Mouse (Mus musculus) liver, embryonic 11.5 days (tissue): Measurements from ENCODE around the gene Hnf4a. TPM values are rescaled to one million over a fixed set of nuclear protein-coding genes. Genes with fewer than 3 reads are reported as not detected.

ENCODE experiments used
- ATAC-seq: fragments of 200-750 bp; cut with Nextera tagmentation; replicated peaks from 2 replicates; pipeline ENCODE4 v1.8.0; 2017; ENCODE audit warnings: moderate number of reproducible peaks, mild to moderate bottlenecking, moderate TSS enrichment, moderate library complexity; ENCODE audit not compliant: low FRiP score
- DNase-seq: peaks from one replicate; pipeline ENCODE4 v3.0.0-alpha.2; 2017; ENCODE audit warnings: low spot score
- H3K27ac ChIP-seq: fragments of 300-500 bp; sonication (generic); 2 replicates; pipeline ENCODE4 v1.5.1; 2014; ENCODE audit warnings: mild to moderate bottlenecking, low read depth, low read length, control low read depth
- H3K27me3 ChIP-seq: fragments of 300-500 bp; sonication (generic); replicated peaks from 2 replicates; pipeline ENCODE4 v1.6.1; 2014; ENCODE audit warnings: low read length, mixed read lengths; ENCODE audit not compliant: control insufficient read depth, insufficient read depth
- H3K36me3 ChIP-seq: fragments of 300-500 bp; sonication (generic); 2 replicates; pipeline ENCODE4 v1.6.1; 2014; ENCODE audit warnings: mild to moderate bottlenecking, low read length, moderate library complexity, mixed read lengths; ENCODE audit not compliant: control insufficient read depth, insufficient read depth
- H3K4me1 ChIP-seq: fragments of 300-500 bp; sonication (generic); replicated peaks from 2 replicates; pipeline ENCODE4 v1.6.1; 2014; ENCODE audit warnings: low read length, mixed read lengths; ENCODE audit not compliant: control insufficient read depth, insufficient read depth
- H3K4me2 ChIP-seq: fragments of 300-500 bp; sonication (generic); 2 replicates; pipeline ENCODE4 v1.6.1; 2014; ENCODE audit warnings: mild to moderate bottlenecking, control low read depth, moderate library complexity
- H3K4me3 ChIP-seq: fragments of 300-500 bp; sonication (generic); 2 replicates; pipeline ENCODE4 v1.5.1; 2014; ENCODE audit warnings: low read depth, low read length, control low read depth
- H3K9ac ChIP-seq: fragments of 300-500 bp; sonication (generic); 2 replicates; pipeline ENCODE4 v1.6.1; 2014; ENCODE audit warnings: low read depth, low read length, control low read depth
- H3K9me3 ChIP-seq: fragments of 300-500 bp; sonication (generic); 2 replicates; pipeline ENCODE4 v1.6.1; 2016; ENCODE audit warnings: low read length, inconsistent platforms, mixed read lengths; ENCODE audit not compliant: control insufficient read depth
- WGBS: fragments of 180-500 bp; shearing (Covaris S2); extraction: QIAGEN DNeasy Blood & Tissue Kit; methylation state at CpG from one replicate; pipeline ENCODE4 v1.1.7; 2014; 5-methylcytosine and 5-hydroxymethylcytosine counted together
- polyA plus RNA-seq: library from polyadenylated mRNA; unstranded; fragments of >200 nt; fragmentation: Nextera tagmentation; extraction: Ambion mirVana; gene quantifications from 2 replicates; pipeline ENCODE4 v1.2.1, GENCODE M21; 2014

Hnf4a gene
- polyA plus RNA-seq, 1 experiment from 2014 or later: 18.9 TPM

DNA sequence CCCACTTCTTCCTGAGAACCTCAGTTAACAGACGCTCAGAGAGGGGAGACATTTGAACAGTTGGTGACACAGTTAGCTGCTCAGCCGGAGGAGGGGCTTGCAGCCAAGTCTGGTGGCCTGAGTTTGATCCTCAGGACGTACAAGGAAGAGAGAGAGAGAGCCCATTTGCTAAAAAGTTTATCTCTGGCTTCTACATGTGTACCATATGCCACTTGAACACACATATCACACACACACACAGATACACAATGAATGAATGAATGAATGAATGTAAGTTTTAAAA is 90.2 kb downstream of the Hnf4a start:
- H3K27me3 ChIP-seq: no peaks in the 10 kb centered on the region
- no peak overlapping the region for H3K4me3 ChIP-seq
- peaks cover 24% of the 10 kb centered on the region for H3K4me1 ChIP-seq
- no peak overlapping the region for H3K9ac ChIP-seq
- H3K36me3 ChIP-seq: no peaks in the 10 kb centered on the region
- H3K4me2 ChIP-seq: no peak overlapping the region
- DNase-seq (no peak), ATAC-seq (no peak)
- 53% methylated on average over 3 of the region's 3 CpGs for WGBS
- H3K9me3 ChIP-seq: no peaks in the 10 kb centered on the region
- no peak overlapping the region; the same call in 1 of the 2 replicates for H3K27ac ChIP-seq

DNA sequence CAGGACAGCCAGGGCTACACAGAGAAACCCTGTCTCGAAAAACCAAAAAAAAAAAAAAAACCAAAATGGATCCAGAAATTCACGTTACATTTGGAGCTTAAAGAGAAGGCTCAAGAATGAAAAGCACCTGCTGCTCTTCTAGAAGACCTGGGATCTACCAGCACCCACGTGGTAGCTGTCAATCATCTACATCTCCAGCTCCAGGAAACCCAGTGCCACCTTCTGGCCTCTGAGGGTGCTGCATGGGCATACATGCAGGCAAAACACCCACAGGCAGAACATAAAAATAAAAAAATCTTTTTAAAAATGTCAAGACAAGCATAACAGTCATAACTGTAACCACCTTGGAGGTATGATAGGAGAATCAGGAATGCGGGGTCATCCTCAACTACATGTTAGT is 91.1 kb downstream of the Hnf4a start:
- ATAC-seq: no peak
- WGBS: 55% methylated on average over 4 of the region's 4 CpGs
- Histone ChIP-seq H3K9me3 (no peaks in the 10 kb centered on the region), H3K9ac (no peak overlapping the region), H3K4me3 (no peak overlapping the region), H3K27me3 (no peaks in the 10 kb centered on the region), H3K27ac (no peak overlapping the region), H3K4me2 (no peak overlapping the region), H3K36me3 (no peaks in the 10 kb centered on the region), H3K4me1 (peaks cover 24% of the 10 kb centered on the region)
- no peak for DNase-seq

DNA sequence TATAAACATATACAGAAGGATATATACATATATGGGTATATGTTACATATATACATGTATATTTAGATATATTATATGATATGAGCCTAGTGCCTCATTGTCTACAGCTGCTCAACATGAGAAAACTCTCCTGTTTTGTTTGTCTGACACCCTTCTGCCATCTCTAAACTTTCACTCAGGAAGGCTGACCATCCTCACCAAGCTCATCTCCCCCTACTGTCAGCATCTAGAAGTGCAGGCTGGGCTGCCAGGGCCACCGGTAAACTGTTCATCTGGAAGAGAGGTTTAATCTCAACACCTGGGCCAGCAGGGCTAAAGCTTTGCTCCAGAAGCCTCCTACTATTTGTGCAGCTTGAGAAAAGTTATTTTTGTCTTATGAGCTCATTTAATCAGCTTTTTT is 92.6 kb downstream of the Hnf4a start:
- 3% methylated on average over 1 of the region's 1 CpGs for WGBS
- H3K4me1 ChIP-seq: peaks cover 29% of the 10 kb centered on the region
- H3K4me2 ChIP-seq: no peak overlapping the region
- no peaks in the 10 kb centered on the region for H3K27me3 ChIP-seq
- DNase-seq (peak; percentile 60), ATAC-seq (no peak)
- no peak overlapping the region for H3K9ac ChIP-seq
- no peak overlapping the region for H3K4me3 ChIP-seq
- H3K27ac ChIP-seq: no peak overlapping the region
- H3K9me3 ChIP-seq: no peaks in the 10 kb centered on the region
- H3K36me3 ChIP-seq: no peaks in the 10 kb centered on the region

DNA sequence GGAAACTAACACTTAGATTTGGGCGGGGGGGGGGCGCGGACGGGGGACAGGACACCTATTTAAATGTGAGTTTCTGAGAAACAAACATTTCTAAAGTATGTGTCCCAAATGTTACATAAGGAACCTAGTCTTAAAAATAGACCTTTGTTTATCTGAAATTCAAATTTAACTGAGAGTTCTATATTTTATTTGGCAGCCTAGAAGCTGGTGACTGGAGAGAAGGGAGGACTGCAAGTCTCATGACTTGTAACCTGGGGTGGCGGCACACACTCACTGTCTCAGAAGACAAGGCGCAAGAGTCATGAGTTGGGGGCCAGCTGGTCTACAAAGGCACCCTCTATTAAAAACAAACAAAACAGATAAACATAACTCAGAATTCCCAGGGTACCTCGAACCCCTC is 94.5 kb downstream of the Hnf4a start:
- no peaks in the 10 kb centered on the region for H3K9me3 ChIP-seq
- H3K36me3 ChIP-seq: no peaks in the 10 kb centered on the region
- 85% methylated on average over 7 of the region's 7 CpGs for WGBS
- ATAC-seq (no peak), DNase-seq (no peak)
- H3K9ac ChIP-seq: no peak overlapping the region
- H3K27me3 ChIP-seq: no peaks in the 10 kb centered on the region
- peaks cover 18% of the 10 kb centered on the region for H3K4me1 ChIP-seq
- H3K4me2 ChIP-seq: no peak overlapping the region
- no peak overlapping the region for H3K27ac ChIP-seq
- H3K4me3 ChIP-seq: no peak overlapping the region

DNA sequence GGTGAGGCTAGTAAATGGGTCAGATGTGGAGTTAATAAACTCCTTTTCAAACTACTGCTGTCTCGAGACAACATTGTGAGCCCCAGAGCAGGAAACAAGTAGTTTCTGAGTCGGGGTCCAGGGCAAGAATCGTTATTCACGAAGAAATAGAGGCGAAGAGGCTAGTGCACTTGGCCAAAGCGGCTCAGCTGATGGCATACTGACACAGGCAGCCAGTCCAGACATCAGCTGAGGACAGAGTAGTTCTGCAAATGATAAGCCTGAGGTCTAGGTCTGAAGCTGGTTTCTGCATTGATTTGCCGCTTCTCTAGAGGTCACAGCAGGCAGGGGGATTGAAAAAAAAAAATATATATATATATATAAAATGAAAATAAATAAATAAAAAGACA is 95.1 kb downstream of the Hnf4a start:
- Histone ChIP-seq H3K27ac (no peak overlapping the region), H3K9me3 (no peaks in the 10 kb centered on the region), H3K4me2 (peak overlapping the region; percentile 80), H3K36me3 (no peaks in the 10 kb centered on the region), H3K27me3 (no peaks in the 10 kb centered on the region), H3K9ac (peak overlapping the region; percentile 73; the same call in 1 of the 2 replicates), H3K4me3 (peak overlapping the region; percentile 68), H3K4me1 (peaks cover 18% of the 10 kb centered on the region)
- no peak for DNase-seq
- 60% methylated on average over 7 of the region's 7 CpGs for WGBS
- ATAC-seq: no peak

DNA sequence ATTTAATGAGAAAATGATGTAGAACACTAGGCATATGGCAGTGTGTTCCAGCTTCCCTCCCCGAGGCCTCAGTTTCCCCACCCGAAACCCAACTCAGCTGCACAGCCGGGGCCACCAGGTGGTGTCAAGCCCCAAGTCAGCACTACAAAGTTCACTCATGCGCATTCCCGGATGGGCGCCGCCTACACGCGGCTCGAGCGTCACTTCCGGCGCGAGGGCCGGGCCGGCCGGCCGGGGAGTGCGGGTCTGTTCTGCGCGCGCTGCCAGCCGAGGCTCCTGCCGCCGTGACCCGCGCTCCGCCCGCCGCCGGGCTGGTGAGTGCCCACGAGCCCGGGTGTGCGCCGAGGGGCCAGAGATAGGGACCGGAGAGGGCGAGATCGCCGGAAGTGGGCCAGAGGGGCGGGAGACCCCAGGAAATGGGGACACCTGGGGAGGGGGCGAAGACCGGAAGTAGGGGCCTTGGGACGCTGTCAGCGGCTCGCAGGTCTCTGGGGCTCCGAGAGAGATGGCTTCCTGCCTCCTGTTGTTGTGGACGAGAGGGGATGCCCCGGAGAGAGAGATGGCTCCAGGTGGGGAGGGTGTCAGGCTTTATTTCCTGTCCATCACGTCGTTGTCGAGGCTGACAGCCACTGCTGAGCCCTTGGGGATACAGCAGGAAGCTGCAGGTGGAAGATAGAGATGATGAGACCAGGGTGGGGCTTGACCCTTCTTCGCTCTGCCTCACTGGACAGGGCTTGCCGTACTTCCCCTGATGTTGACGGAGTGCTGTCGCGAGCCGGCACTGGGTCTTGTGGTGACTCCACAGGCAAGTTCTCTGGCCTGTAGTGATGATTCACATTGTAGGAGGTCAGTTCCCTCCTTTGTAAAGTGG is 95.7 kb downstream of the Hnf4a start, which contains the start of gene Ttpal:
Ttpal (plus strand) TSS at position 214 of the 871 bp plus-strand sequence.
- DNase-seq: peak; percentile 88
- Histone ChIP-seq H3K4me3 (peak within 1 kb of the TSS; percentile 68), H3K27ac (peak within 1 kb of the TSS; percentile 39; the same call in 1 of the 2 replicates), H3K4me1 (peaks cover 16% of the 10 kb centered on the region), H3K4me2 (peak within 1 kb of the TSS; percentile 80), H3K9ac (peak within 1 kb of the TSS; percentile 73), H3K36me3 (no peaks in the 10 kb centered on the region; the same call in 1 of the 2 replicates), H3K9me3 (no peaks in the 10 kb centered on the region), H3K27me3 (no peaks in the 10 kb centered on the region)
- 1% methylated on average over 57 of the region's 57 CpGs for WGBS
- ATAC-seq: peak; percentile 91

DNA sequence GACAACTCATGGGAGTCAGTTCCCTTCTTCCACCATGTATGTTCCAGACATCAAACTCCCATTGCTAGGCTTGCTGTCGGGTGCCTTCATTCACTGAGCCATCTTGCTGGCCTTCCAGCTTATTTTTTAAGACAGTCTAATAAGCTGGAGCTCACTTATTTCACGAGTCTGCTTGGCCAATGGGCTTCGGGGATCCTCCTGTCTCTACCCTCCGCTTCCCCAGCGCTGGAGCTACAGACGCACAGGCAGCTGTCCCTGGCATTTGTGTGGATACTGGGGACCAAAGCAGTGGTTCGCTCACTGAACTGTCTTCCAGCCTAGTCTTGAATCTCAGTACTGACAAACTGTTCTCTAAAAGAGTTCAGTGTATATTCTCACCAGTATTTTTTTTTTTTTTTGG is 99.6 kb downstream of the Hnf4a start:
- WGBS: 85% methylated on average over 7 of the region's 7 CpGs
- Histone ChIP-seq H3K27ac (no peak overlapping the region), H3K4me3 (no peak overlapping the region), H3K9me3 (no peaks in the 10 kb centered on the region), H3K4me1 (peaks cover 7% of the 10 kb centered on the region; the same call in 1 of the 2 replicates), H3K27me3 (no peaks in the 10 kb centered on the region), H3K4me2 (no peak overlapping the region), H3K9ac (no peak overlapping the region), H3K36me3 (peaks cover 7% of the 10 kb centered on the region; the same call in 1 of the 2 replicates)
- DNase-seq (no peak), ATAC-seq (no peak)

DNA sequence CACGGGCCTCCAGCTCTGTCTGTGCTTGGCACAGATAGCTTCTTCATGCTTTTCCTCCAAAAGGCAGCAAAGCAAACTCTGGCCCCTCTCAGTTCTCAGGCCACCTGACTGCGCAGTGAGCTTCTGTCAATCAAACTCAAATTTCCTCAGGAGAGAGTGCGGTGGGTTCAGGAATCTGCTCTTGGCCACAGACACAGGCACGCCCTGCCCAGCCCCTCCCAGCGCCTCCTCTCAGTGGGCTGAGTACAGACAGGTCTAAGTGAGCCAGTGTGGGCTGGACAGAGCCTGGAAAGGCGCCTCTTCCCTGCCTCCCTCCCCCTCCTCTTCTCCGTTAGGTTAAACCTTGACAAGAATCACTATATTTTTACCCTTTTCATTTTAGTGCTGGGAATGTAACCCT is 101.4 kb downstream of the Hnf4a start:
- ATAC-seq: no peak
- DNase-seq: no peak
- H3K27me3 ChIP-seq: no peaks in the 10 kb centered on the region
- H3K4me2 ChIP-seq: no peak overlapping the region
- peaks cover 3% of the 10 kb centered on the region; the same call in 1 of the 2 replicates for H3K4me1 ChIP-seq
- H3K36me3 ChIP-seq: peaks cover 8% of the 10 kb centered on the region
- no peak overlapping the region for H3K4me3 ChIP-seq
- H3K9me3 ChIP-seq: no peaks in the 10 kb centered on the region
- H3K9ac ChIP-seq: no peak overlapping the region
- 82% methylated on average over 7 of the region's 7 CpGs for WGBS
- no peak overlapping the region for H3K27ac ChIP-seq
